Mouse (Mus musculus) bone marrow, adult 2 months (tissue): ENCODE measurements around the gene Ryr2.

ENCODE experiments used
- CTCF ChIP-seq: fragments of 200-500 bp; IDR thresholded peaks from 2 replicates; pipeline ENCODE4 v1.5.1; 2011; ENCODE audit warnings: low read length, control low read depth; ENCODE audit not compliant: control insufficient read depth, insufficient read depth
- POLR2A ChIP-seq: fragments of 200-500 bp; IDR thresholded peaks from 2 replicates; pipeline ENCODE4 v1.6.1; 2011; ENCODE audit warnings: low read depth, mild to moderate bottlenecking, control low read depth, low read length, borderline replicate concordance; ENCODE audit not compliant: control insufficient read depth

GRCm38 (mm10) chr13:12114816-12115215 lies 8.1 kb upstream of the Ryr2 start:
- TF ChIP-seq POLR2A = no peak
- TF ChIP-seq CTCF = no peak
